Mouse (Mus musculus): ENCODE measurements around the gene Selp.

DNA sequence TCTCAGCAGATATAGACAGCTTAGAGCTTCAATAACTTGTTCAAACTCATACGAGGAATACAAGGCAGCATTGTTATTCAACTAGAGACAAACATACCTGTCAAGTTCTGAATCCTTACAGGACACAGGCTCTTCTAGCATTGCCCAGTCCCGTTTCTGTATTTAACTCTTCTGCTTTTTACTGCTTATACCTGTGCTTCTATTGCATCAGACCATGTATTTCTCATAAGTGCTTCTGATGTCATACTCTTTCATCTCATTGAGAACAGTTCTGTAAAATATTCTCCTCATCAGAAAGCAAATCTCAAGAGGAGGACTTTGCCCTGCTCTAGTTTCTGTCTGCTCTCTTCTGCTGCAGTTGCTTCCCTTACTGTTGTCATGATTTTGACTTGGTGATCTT, 17.2 kb upstream of the Selp start:
- no peak for TF ChIP-seq POLR2A (IDR thresholded peaks at IDR 0.05; ENCODE audit: insufficient read depth, low read depth, low read length)
- TF ChIP-seq CTCF (IDR thresholded peaks at IDR 0.05) = no peak
- TF ChIP-seq EP300 (IDR thresholded peaks at IDR 0.05; ENCODE audit: insufficient read depth, low read depth, low read length) = no peak

All from heart, adult 2 months (tissue).